Mouse (Mus musculus): ENCODE measurements around the gene Ly6c1. TPM values are rescaled to one million over a fixed set of nuclear protein-coding genes. Genes with fewer than 3 reads are reported as not detected.
"Not testable (repeated sequence)": the region's sequence is repeated elsewhere in the genome, so short reads cannot be mapped to it uniquely, and the experiment has no call there.

Ly6c1 gene
- total and polyA plus RNA-seq, 2 experiments from 2014 or later, result 22.1 to 59.4 TPM

DNA sequence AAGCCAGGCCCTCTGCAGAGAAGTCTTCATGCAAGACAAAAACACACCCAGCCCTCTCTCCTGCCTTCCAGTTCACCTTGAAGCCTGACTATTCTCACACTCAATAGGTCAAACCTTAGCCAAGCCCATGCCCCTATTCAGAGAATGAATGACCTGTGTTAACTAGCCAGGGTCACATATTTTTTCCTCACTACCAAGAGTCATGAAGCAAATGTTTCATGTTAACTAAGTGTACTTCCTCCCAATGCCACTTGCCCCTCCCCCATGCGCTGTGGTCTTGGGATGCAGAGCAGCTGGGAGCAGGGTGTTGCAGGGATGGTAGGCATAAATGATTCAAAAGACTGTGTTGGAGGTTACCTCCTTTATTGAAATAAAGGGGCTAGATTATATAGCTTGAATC, 2.0 kb upstream of the Ly6c1 start:
- H3K27ac ChIP-seq (ENCODE audit: low read depth, low read length); H3K4me2 ChIP-seq (ENCODE audit: low read depth, low read length, poor library complexity, severe bottlenecking); ATAC-seq (ENCODE audit: low FRiP score); H3K4me3 ChIP-seq (ENCODE audit: low read depth, low read length); H3K9ac ChIP-seq (replicated peaks; ENCODE audit: low read length, poor library complexity, severe bottlenecking); H3K36me3 ChIP-seq (ENCODE audit: insufficient read depth, low read length); H3K4me1 ChIP-seq (ENCODE audit: insufficient read depth, low read length); H3K9me3 ChIP-seq (ENCODE audit: low read length); H3K27me3 ChIP-seq (ENCODE audit: insufficient read depth, low read length); DNase-seq (ENCODE audit: low spot score): not testable (repeated sequence)
- 94% methylated on average over 1 of the region's 1 CpGs for WGBS

DNA sequence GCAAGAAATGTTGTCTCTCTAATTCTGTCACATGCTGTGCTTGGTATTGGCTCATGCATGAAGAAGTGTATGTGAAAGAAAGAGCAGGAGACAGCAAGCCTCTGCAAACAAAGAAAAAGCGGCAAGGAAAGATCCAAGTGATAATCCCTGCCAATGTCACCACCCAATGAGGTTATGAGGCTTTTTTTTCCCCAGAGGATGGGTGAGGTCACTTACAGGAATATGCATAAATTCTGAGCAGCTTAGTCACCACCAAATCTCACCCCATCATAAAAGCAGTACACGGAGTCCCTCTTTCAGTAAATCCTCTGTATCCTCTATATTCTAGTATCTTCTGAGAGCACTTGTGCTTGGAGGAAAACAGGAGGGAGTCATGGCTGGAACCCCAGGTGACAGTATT, 1.2 kb upstream of the Ly6c1 start:
- not testable (repeated sequence) for H3K9ac ChIP-seq (replicated peaks; ENCODE audit: low read length, poor library complexity, severe bottlenecking); H3K4me3 ChIP-seq (ENCODE audit: low read depth, low read length); H3K27me3 ChIP-seq (ENCODE audit: insufficient read depth, low read length); ATAC-seq (ENCODE audit: low FRiP score); H3K36me3 ChIP-seq (ENCODE audit: insufficient read depth, low read length); H3K27ac ChIP-seq (ENCODE audit: low read depth, low read length); H3K9me3 ChIP-seq (ENCODE audit: low read length); H3K4me2 ChIP-seq (ENCODE audit: low read depth, low read length, poor library complexity, severe bottlenecking); H3K4me1 ChIP-seq (ENCODE audit: insufficient read depth, low read length); DNase-seq (ENCODE audit: low spot score)
- WGBS, result 60% methylated on average over 2 of the region's 2 CpGs

DNA sequence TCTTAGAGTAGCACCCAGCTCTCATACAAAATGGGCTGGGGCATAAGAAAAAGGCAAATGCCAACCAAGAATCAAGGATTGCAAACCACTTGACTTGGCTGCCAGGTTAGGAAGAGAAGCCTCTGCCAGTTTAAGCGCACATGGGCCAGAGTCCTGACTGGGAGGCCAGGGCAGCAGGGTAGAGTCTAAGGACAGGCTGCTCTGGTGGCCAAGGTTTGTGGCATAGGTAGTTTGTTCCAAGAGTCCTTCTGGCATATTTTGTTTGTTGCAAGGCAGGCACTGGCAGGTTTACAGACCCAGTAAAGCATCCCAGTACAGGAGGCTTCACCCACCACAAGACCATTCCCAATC, 685 bp downstream of the Ly6c1 start:
- H3K4me1 ChIP-seq (ENCODE audit: insufficient read depth, low read length); H3K27me3 ChIP-seq (ENCODE audit: insufficient read depth, low read length); H3K9ac ChIP-seq (replicated peaks; ENCODE audit: low read length, poor library complexity, severe bottlenecking); H3K27ac ChIP-seq (ENCODE audit: low read depth, low read length); DNase-seq (ENCODE audit: low spot score); H3K4me2 ChIP-seq (ENCODE audit: low read depth, low read length, poor library complexity, severe bottlenecking); H3K36me3 ChIP-seq (ENCODE audit: insufficient read depth, low read length); H3K4me3 ChIP-seq (ENCODE audit: low read depth, low read length); ATAC-seq (ENCODE audit: low FRiP score); H3K9me3 ChIP-seq (ENCODE audit: low read length): not testable (repeated sequence)
- 89% methylated on average over 1 of the region's 1 CpGs for WGBS

DNA sequence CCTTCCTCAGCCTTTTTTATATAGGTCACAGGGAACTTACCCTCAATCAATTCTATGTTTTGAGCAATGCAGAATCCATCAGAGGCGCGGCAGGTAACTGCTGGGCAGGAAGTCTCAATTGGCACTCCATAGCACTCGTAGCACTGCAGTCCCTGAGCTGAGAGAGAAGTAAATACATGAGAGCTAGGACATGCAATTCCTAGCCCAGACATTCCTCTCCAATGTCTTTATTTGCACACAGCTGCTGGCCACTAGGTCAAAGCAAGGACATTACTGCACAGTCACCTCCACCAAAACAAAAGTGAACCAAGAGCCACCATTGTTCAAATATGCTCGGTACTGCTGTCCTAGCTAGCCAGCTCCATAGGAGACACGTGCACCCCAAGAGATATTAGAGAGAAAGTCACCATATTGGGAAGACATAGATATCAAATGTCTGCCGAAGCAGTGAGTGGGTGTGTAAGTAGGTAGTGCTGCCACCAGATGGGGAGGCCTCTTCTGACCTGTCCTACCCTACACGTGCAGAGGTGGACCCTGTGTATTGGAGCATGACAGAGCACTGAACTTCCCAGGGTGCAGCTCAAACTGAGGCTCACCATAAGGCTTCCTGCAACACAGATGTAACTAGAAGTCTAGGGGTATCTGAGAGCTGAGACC, 1.2 kb downstream of the Ly6c1 start:
- not testable (repeated sequence) for H3K4me1 ChIP-seq (ENCODE audit: insufficient read depth, low read length); ATAC-seq (ENCODE audit: low FRiP score); H3K4me3 ChIP-seq (ENCODE audit: low read depth, low read length); H3K36me3 ChIP-seq (ENCODE audit: insufficient read depth, low read length); H3K27me3 ChIP-seq (ENCODE audit: insufficient read depth, low read length); H3K27ac ChIP-seq (ENCODE audit: low read depth, low read length); DNase-seq (ENCODE audit: low spot score); H3K4me2 ChIP-seq (ENCODE audit: low read depth, low read length, poor library complexity, severe bottlenecking); H3K9ac ChIP-seq (replicated peaks; ENCODE audit: low read length, poor library complexity, severe bottlenecking); H3K9me3 ChIP-seq (ENCODE audit: low read length)
- whole genome bisulfite sequencing, result 75% methylated on average over 4 of the region's 7 CpGs

DNA sequence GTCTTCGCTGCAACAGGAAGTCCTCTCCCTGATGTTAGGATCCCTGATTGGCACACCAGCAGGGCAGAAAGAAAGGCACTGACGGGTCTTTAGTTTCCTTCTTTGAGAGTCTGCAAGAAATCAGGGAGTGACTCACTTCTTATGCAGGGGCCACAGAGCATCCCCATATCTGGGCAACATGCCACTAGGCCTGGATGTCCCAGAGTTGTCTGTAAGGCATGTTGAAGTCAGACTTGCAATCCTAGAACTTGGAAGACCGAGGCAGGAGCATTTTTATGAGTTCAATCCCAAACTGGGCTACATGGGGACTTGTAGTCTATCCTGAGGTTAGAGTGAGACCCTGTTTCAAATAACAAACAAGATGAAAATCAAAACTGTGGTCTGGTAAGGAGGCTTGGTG, 3.1 kb downstream of the Ly6c1 start:
- ATAC-seq (ENCODE audit: low FRiP score); H3K9me3 ChIP-seq (ENCODE audit: low read length); H3K36me3 ChIP-seq (ENCODE audit: insufficient read depth, low read length); DNase-seq (ENCODE audit: low spot score); H3K27me3 ChIP-seq (ENCODE audit: insufficient read depth, low read length); H3K9ac ChIP-seq (replicated peaks; ENCODE audit: low read length, poor library complexity, severe bottlenecking); H3K4me1 ChIP-seq (ENCODE audit: insufficient read depth, low read length); H3K27ac ChIP-seq (ENCODE audit: low read depth, low read length); H3K4me3 ChIP-seq (ENCODE audit: low read depth, low read length); H3K4me2 ChIP-seq (ENCODE audit: low read depth, low read length, poor library complexity, severe bottlenecking): not testable (repeated sequence)
- 61% methylated on average over 2 of the region's 3 CpGs for WGBS

DNA sequence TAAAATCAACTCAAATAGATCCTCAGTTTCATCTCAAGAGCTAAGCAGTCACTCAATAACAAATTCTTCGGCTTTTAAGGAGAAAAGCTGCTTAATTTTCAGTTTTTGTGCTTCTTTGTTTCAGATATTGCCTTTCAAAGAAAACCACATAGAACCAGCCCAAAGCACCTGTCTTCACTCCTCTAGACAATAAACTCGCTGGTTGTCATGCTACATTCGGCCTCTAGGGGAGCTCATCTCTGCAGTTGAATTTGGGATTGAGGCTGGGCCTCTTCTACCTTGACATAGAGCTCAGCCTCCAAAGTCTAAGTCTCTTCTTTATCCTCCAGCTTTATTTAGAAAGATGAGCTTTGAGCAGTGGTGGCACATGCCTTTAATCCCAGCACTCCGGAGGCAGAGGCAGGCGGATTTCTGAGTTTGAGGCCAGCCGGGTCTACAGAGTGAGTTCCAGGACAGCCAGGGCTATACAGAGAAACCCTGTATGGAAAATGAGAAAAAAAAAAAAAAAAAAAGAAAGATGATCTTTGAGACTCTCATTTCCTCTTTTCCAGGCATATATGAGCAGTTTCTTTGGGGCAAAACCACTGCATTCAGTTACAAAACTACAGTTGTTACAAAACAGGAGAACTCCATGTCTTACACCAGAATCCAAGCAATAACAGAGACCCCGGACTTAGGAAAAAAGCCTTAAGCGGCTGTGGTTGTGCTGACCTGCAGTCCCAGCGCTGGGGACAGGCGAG, 27.4 kb downstream of the Ly6c1 start:
- H3K27ac ChIP-seq (ENCODE audit: low read depth, low read length); H3K27me3 ChIP-seq (ENCODE audit: insufficient read depth, low read length); H3K4me2 ChIP-seq (ENCODE audit: low read depth, low read length, poor library complexity, severe bottlenecking); H3K9ac ChIP-seq (replicated peaks; ENCODE audit: low read length, poor library complexity, severe bottlenecking); H3K9me3 ChIP-seq (ENCODE audit: low read length); H3K4me1 ChIP-seq (ENCODE audit: insufficient read depth, low read length); H3K4me3 ChIP-seq (ENCODE audit: low read depth, low read length); ATAC-seq (ENCODE audit: low FRiP score); H3K36me3 ChIP-seq (ENCODE audit: insufficient read depth, low read length); DNase-seq (ENCODE audit: low spot score): not testable (repeated sequence)
- 86% methylated on average over 6 of the region's 10 CpGs for WGBS

All from midbrain, postnatal 0 days (tissue).